Mouse (Mus musculus): Measurements from ENCODE around the gene Rangap1. TPM values are rescaled to one million over a fixed set of nuclear protein-coding genes. Genes with fewer than 3 reads are reported as not detected.
A peak's percentile ranks its signal among the peaks of the same experiment; 100 is the strongest.

Gene Rangap1
- polyA plus RNA-seq, 1 experiment from 2014 or later, result 121 TPM

DNA sequence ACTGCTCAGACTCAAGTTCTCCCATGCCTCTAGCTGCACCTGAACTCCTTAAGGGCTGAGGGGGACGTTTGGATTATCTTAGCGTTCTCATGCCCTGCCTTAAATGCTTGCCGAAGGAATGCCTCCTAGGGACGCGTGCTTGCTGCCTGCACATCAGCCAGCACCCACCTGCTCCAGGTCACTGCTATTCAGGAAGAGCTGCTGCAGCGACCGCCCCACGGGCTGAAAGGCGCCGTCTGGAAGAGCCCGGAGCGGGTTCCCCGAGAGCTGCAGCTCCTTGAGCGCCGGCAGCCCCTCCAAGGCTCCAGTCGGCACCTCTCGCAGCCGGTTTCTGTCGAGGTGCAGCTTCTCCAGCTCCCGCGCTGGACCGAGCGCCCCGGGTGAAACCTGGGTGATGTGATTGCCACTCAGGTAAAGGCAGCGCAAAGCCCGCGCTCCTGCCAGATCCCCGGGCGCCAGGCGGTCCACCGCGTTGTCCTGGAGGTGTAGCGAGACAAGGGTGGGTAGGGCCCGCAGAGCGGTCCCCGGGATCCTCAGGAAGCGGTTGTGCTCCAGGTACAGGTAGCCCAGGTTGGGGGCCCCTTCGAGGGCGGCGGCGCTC lies 51.9 kb downstream of the Rangap1 start:
- WGBS (ENCODE audit: insufficient replicate concordance), result 8% methylated on average over 41 of the region's 41 CpGs
- Histone ChIP-seq H3K36me3 (peaks cover 4% of the 10 kb centered on the region), H3K27ac (no peak overlapping the region), H3K4me3 (peak overlapping the region; percentile 55), H3K27me3 (replicated peaks) (peaks cover 66% of the 10 kb centered on the region), H3K4me1 (peaks cover 19% of the 10 kb centered on the region), H3K4me2 (peak overlapping the region; percentile 77), H3K9ac (peak overlapping the region; percentile 62), H3K9me3 (replicated peaks) (no peaks in the 10 kb centered on the region)
- no peak for ATAC-seq

DNA sequence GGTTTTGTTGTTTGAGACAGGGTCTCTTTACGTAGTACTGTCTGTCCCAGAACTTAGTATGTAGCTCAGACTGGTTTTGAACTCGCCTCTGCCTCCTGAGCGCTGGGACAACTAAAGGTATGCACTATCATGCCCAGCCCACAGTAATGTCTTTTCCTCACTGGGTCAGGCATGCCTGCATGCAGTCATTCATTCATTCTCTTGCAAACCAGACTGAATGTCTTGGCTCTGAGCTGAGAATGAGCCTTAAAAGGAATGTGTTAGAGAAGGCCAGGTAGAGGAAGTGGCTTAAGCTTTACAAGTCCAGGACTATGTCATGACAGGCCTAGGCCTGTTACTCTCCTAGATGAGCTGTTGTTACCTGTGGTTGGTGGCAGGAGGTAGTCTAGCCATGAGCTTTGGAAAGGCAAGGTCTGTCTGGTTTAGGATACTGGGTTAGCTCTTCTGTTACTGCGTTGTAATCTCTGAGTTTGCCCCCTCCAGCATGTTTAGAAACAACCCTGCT lies 65.0 kb downstream of the Rangap1 start:
- Histone ChIP-seq H3K36me3 (peaks cover 89% of the 10 kb centered on the region), H3K4me2 (no peak overlapping the region), H3K27me3 (replicated peaks) (no peaks in the 10 kb centered on the region), H3K27ac (no peak overlapping the region), H3K9ac (no peak overlapping the region), H3K9me3 (replicated peaks) (no peaks in the 10 kb centered on the region), H3K4me1 (no peaks in the 10 kb centered on the region), H3K4me3 (no peak overlapping the region)
- no peak for ATAC-seq
- WGBS (ENCODE audit: insufficient replicate concordance), result 90% methylated on average over 4 of the region's 4 CpGs

DNA sequence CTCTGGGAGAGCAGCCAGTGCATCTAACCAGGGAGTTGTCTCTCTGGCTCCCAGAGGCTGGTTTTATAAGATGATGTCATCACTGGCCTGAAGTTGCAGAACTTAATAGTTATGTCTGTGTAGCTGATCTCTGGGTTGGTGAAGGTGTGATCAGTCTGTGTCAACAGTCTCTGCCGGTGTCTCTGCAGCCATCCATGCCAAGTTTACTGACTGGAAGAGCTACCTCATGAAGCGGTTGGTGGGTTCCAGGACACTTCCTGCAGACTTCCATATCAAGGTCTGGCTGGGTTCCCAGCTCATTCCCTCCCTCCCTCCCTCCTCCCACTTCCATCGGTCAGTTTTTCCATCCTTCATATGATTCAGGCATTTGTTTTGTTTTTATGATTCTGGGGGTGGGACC lies 68.7 kb downstream of the Rangap1 start:
- no peak overlapping the region for H3K4me2 ChIP-seq
- H3K9ac ChIP-seq, result no peak overlapping the region
- H3K4me3 ChIP-seq, result no peak overlapping the region
- no peaks in the 10 kb centered on the region for H3K4me1 ChIP-seq
- H3K36me3 ChIP-seq, result peaks cover 80% of the 10 kb centered on the region
- no peaks in the 10 kb centered on the region for H3K27me3 ChIP-seq (replicated peaks)
- H3K27ac ChIP-seq, result no peak overlapping the region
- no peak for ATAC-seq
- WGBS (ENCODE audit: insufficient replicate concordance), result 79% methylated on average over 3 of the region's 3 CpGs
- no peaks in the 10 kb centered on the region for H3K9me3 ChIP-seq (replicated peaks)

DNA sequence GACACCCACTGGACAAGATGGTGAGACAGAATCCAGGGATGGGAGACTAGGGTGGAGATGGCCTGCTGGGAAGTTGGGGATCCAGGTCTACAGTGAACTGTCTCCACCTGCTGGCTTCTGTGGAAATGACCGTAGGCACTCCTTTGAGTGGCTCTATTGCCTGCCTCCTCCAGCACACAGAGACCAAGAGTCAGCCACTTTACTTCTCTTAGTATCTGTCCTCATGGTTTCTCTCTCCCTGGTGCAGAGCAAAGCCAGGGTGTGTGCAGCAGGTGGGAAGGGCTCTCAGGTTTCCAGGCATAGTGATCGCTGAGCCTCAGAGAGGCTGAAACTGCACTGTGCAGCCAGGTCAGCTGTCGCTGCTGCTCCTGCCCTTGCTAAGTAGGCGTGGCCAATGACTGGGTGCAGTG lies 75.1 kb downstream of the Rangap1 start:
- WGBS (ENCODE audit: insufficient replicate concordance), result 77% methylated on average over 4 of the region's 4 CpGs
- H3K4me3 ChIP-seq, result no peak overlapping the region
- H3K36me3 ChIP-seq, result peaks cover 76% of the 10 kb centered on the region
- H3K9ac ChIP-seq, result no peak overlapping the region
- peaks cover 5% of the 10 kb centered on the region for H3K4me1 ChIP-seq
- no peaks in the 10 kb centered on the region for H3K27me3 ChIP-seq (replicated peaks)
- ATAC-seq, result no peak
- no peak overlapping the region for H3K4me2 ChIP-seq
- no peak overlapping the region for H3K27ac ChIP-seq
- H3K9me3 ChIP-seq (replicated peaks), result no peaks in the 10 kb centered on the region

DNA sequence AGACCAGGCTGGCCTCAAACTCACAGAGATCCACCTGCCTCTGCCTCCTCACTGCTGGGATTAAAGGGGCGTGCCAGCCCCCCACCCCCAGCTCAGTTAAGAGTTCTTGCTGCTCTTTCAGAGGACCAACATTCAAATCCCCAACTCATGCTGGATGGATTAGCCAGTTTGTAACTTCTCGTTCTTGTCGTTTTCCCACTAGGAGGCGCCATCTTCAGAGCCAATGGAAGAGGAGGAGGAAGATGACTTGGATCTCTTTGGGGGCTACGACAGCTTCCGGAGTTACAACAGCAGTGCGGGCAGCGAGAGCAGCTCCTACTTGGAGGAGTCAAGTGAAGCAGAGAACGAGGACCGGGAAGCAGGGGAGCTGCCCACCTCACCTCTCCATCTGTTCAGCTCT lies 78.4 kb downstream of the Rangap1 start:
- Histone ChIP-seq H3K4me3 (no peak overlapping the region), H3K27ac (no peak overlapping the region), H3K9me3 (replicated peaks) (no peaks in the 10 kb centered on the region), H3K4me1 (peaks cover 18% of the 10 kb centered on the region), H3K36me3 (peaks cover 52% of the 10 kb centered on the region), H3K27me3 (replicated peaks) (no peaks in the 10 kb centered on the region), H3K4me2 (no peak overlapping the region), H3K9ac (no peak overlapping the region)
- 83% methylated on average over 10 of the region's 10 CpGs for WGBS (ENCODE audit: insufficient replicate concordance)
- no peak for ATAC-seq

DNA sequence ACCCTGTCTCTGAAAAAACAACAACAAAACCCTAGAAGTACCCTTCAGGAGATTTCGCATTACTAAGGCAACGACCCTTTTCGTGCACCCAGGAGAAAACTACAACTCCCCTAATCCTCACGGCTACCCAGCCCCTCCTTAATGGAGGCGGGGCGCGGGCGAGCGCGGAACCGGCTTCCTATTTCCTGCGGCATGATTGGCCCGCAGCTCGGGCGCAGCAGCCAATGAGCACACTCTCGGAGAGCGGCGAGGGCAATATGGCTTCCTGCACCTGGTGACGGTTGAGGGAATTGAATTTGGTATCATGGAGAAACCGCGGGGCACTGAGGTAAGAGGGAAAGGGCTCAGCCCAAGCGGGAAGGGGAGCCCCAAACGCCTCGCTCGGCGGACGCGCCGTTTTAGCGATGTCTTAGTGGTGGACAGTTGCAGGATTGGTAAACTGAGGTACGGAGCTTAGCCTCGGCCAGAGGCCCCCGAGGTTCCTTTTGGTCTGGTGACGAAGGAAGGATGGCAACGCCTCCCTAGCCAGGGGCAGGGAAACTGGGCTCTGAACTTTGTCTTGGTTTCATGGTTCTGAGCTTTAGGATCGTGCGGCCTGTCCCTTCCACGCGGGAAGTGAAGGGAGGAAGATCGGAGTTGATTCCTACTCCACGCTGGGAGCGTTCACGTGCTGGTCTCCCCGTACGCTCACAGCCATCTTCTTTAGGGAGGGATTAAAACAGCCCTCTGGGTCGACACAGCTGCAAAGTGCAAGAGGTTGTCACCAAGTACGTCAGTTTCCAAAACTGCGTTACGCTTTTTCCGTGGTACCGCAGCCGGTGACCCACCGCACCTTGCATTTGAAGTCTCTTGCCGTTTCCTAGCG lies 81.4 kb downstream of the Rangap1 start, which contains the start of gene L3mbtl2:
L3mbtl2 (plus strand) TSS at position 193 of the 865 bp plus-strand sequence.
- Histone ChIP-seq H3K27ac (peak within 1 kb of the TSS; percentile 74), H3K4me3 (peak within 1 kb of the TSS; percentile 73), H3K27me3 (replicated peaks) (no peaks in the 10 kb centered on the region), H3K9me3 (replicated peaks) (no peaks in the 10 kb centered on the region), H3K36me3 (peaks cover 22% of the 10 kb centered on the region), H3K9ac (peak within 1 kb of the TSS; percentile 75), H3K4me2 (peak within 1 kb of the TSS; percentile 91), H3K4me1 (peaks cover 18% of the 10 kb centered on the region)
- under 1% methylated on average over 55 of the region's 55 CpGs for WGBS (ENCODE audit: insufficient replicate concordance)
- peak; percentile 99 for ATAC-seq

DNA sequence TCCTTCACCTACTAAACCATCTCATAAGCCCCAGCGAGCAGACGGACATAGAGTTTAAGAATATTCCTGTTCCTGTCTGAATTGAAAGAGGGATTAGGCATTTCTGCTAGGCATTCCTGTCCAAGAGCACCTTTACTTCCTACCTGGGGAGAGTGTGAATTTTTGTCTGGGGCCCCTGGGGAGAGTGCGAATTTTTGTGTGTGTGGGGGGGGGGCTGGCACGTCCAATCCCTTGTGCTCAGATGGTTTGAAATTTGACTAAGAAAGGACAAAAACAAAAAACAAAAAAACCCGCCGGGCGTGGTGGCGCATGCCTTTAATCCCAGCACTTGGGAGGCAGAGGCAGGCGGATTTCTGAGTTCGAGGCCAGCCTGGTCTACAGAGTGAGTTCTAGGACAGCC lies 82.0 kb downstream of the Rangap1 start:
- H3K27me3 ChIP-seq (replicated peaks), result no peaks in the 10 kb centered on the region
- H3K27ac ChIP-seq, result no peak overlapping the region
- peak overlapping the region; percentile 73 for H3K4me3 ChIP-seq
- 51% methylated on average over 10 of the region's 10 CpGs for WGBS (ENCODE audit: insufficient replicate concordance)
- ATAC-seq, result no peak
- H3K36me3 ChIP-seq, result peaks cover 16% of the 10 kb centered on the region
- H3K9me3 ChIP-seq (replicated peaks), result no peaks in the 10 kb centered on the region
- peak overlapping the region; percentile 91 for H3K4me2 ChIP-seq
- H3K9ac ChIP-seq, result no peak overlapping the region
- peaks cover 18% of the 10 kb centered on the region for H3K4me1 ChIP-seq

DNA sequence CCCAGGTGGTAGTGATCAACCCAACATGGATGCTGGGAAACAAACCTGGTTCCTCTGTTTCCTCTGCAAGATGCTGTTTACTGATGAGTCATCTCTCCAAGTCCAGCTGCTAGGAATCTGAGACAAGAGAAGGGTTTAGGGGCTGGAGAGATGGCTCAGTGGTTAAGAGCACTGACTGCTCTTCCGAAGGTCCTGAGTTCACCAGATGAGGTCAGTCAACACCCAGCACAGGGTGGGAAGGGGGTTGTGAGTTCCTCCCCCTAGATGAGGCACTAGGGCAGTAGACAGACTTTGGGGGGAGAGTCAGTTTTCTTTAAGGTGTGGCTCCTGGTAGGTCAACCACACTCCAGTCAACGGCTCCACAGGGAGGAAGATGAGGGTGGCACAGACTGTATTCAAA lies 83.6 kb downstream of the Rangap1 start:
- no peak for ATAC-seq
- no peak overlapping the region for H3K27ac ChIP-seq
- no peak overlapping the region for H3K9ac ChIP-seq
- H3K9me3 ChIP-seq (replicated peaks), result no peaks in the 10 kb centered on the region
- H3K4me2 ChIP-seq, result no peak overlapping the region
- H3K4me3 ChIP-seq, result no peak overlapping the region
- 74% methylated on average over 2 of the region's 2 CpGs for WGBS (ENCODE audit: insufficient replicate concordance)
- H3K27me3 ChIP-seq (replicated peaks), result no peaks in the 10 kb centered on the region
- H3K36me3 ChIP-seq, result no peaks in the 10 kb centered on the region
- peaks cover 18% of the 10 kb centered on the region for H3K4me1 ChIP-seq

Other genes with a start within 250 kb of the Rangap1 start
- 11.8 and 13.4 TPM in 2 replicates for gene Ep300, start 160.2 kb downstream of the Rangap1 start, polyA plus RNA-seq (2016; fragmentation: Nextera tagmentation; extraction: Ambion mirVana)
- gene L3mbtl2, start 81.6 kb downstream of the Rangap1 start, polyA plus RNA-seq (2016; fragmentation: Nextera tagmentation; extraction: Ambion mirVana), result 29.0 and 29.6 TPM in 2 replicates
- gene Chadl, start 48.2 kb downstream of the Rangap1 start, polyA plus RNA-seq (2016; fragmentation: Nextera tagmentation; extraction: Ambion mirVana), result 0.38 and 0.48 TPM in 2 replicates
- gene Zc3h7b, start 473 bp downstream of the Rangap1 start, polyA plus RNA-seq (2016; fragmentation: Nextera tagmentation; extraction: Ambion mirVana), result 9.8 and 10.0 TPM in 2 replicates
- gene Tef, start 56.9 kb upstream of the Rangap1 start, polyA plus RNA-seq (2016; fragmentation: Nextera tagmentation; extraction: Ambion mirVana), result 8.4 and 9.5 TPM in 2 replicates
- gene Tob2, start 113.3 kb upstream of the Rangap1 start, polyA plus RNA-seq (2016; fragmentation: Nextera tagmentation; extraction: Ambion mirVana), result 12.8 and 14.5 TPM in 2 replicates
- gene Phf5a, start 126.4 kb upstream of the Rangap1 start, polyA plus RNA-seq (2016; fragmentation: Nextera tagmentation; extraction: Ambion mirVana), result 140 and 145 TPM in 2 replicates
- gene Aco2, start 126.8 kb upstream of the Rangap1 start, polyA plus RNA-seq (2016; fragmentation: Nextera tagmentation; extraction: Ambion mirVana), result 131 and 132 TPM in 2 replicates
- 87.2 and 96.3 TPM in 2 replicates for gene Polr3h, start 180.7 kb upstream of the Rangap1 start, polyA plus RNA-seq (2016; fragmentation: Nextera tagmentation; extraction: Ambion mirVana)
- 1.8 and 2.5 TPM in 2 replicates for gene Csdc2, start 191.2 kb upstream of the Rangap1 start, polyA plus RNA-seq (2016; fragmentation: Nextera tagmentation; extraction: Ambion mirVana)
- 24.6 and 28.0 TPM in 2 replicates for gene Pmm1, start 215.4 kb upstream of the Rangap1 start, polyA plus RNA-seq (2016; fragmentation: Nextera tagmentation; extraction: Ambion mirVana)
- not detected in 2 replicates for gene 1700029P11Rik, start 235.0 kb upstream of the Rangap1 start, polyA plus RNA-seq (2016; fragmentation: Nextera tagmentation; extraction: Ambion mirVana)
- gene Xrcc6, start 242.3 kb upstream of the Rangap1 start, polyA plus RNA-seq (2016; fragmentation: Nextera tagmentation; extraction: Ambion mirVana), result 94.9 and 98.7 TPM in 2 replicates

All from liver, embryonic 12.5 days (tissue).